Mouse (Mus musculus): Measurements from ENCODE around the gene Smim9.

GRCm38 (mm10) chrX:75155576-75156243, 7.9 kb downstream of the Smim9 start:
- TF ChIP-seq CTCF (IDR thresholded peaks at IDR 0.05) (peak; percentile 10; the same call in 1 of the 2 replicates), EP300 (IDR thresholded peaks at IDR 0.05) (no peak)
